8 mouse cellular contexts compared by ENCODE assay signal in genomic region chr5:120558762-120559161, GRCm38 (mm10). TPM values are rescaled to one million over a fixed set of nuclear protein-coding genes. Genes with fewer than 3 reads are reported as not detected.
DNase-seq lines count a peak whose midpoint lies in the region; ATAC-seq and TF ChIP-seq lines count a peak whose summit lies in the region.

No protein-coding gene starts in this region.

- no peak overlapping the region for H3K4me2 ChIP-seq in hindbrain, embryonic 14.5 days (replicated peaks)

- TF ChIP-seq CTCF in left cerebral cortex, adult 2 months (IDR thresholded peaks at IDR 0.05), result no peak

- intact Hi-C loops in left cerebral cortex, adult 2 months (cut with DNase I), result no loop called here

- no peaks in the 10 kb centered on the region for H3K9me3 ChIP-seq in hindbrain, embryonic 14.5 days (ENCODE audit: control insufficient read depth, low read length)

- no peak overlapping the region; the same call in 1 of the 2 replicates for H3K27ac ChIP-seq in left cerebral cortex, adult 2 months
- H3K27ac ChIP-seq in hindbrain, embryonic 14.5 days, result 0 out of 2 replicates have a peak overlapping the region, but pooled peaks have one; percentile 20

- no peak for ATAC-seq in hindbrain, embryonic 14.5 days (ENCODE audit: low FRiP score)
- ATAC-seq in megakaryocyte-erythroid progenitor cell, adult 5-6 weeks (replicated peaks; ENCODE audit: low FRiP score, low TSS enrichment, poor library complexity, severe bottlenecking), result peak; percentile 38; the same call in 1 of the 2 replicates
- ATAC-seq in erythroid progenitor cell, adult 5-6 weeks (replicated peaks; ENCODE audit: low FRiP score, poor library complexity, severe bottlenecking), result no peak

- WGBS in hindbrain, embryonic 14.5 days, result 67% methylated on average over 14 of the region's 14 CpGs

- peak; percentile 49 for DNase-seq in adrenal gland, adult 2 months
- DNase-seq in adrenal gland, postnatal 4 days (ENCODE audit: low spot score in 2 of 2), result no peak
- DNase-seq in left cerebral cortex, adult 2 months (ENCODE audit: extremely low spot score in 1 of 2, low spot score in 2 of 2), result no peak
- DNase-seq in left cerebral cortex, adult 8-10 months (ENCODE audit: low spot score in 2 of 2), result no peak
- no peak for DNase-seq in hindbrain, embryonic 14.5 days (ENCODE audit: low spot score)
- no peak for DNase-seq in left cerebral cortex, adult 11 months (ENCODE audit: low spot score)

- peak overlapping the region; percentile 19 for H3K4me3 ChIP-seq in left cerebral cortex, adult 2 months
- no peak overlapping the region for H3K4me3 ChIP-seq in hindbrain, embryonic 14.5 days (replicated peaks; ENCODE audit: low read length)

- peaks cover 26% of the 10 kb centered on the region for H3K4me1 ChIP-seq in hindbrain, embryonic 14.5 days (replicated peaks; ENCODE audit: control insufficient read depth, insufficient read depth, low read length)

- H3K9ac ChIP-seq in hindbrain, embryonic 14.5 days, result no peak overlapping the region

- no peaks in the 10 kb centered on the region for H3K27me3 ChIP-seq in hindbrain, embryonic 14.5 days (ENCODE audit: control insufficient read depth, insufficient read depth, low read length)

- H3K36me3 ChIP-seq in hindbrain, embryonic 14.5 days (replicated peaks; ENCODE audit: control insufficient read depth, insufficient read depth), result peaks cover 31% of the 10 kb centered on the region

RNA-seq across cellular contexts. Expression of gene Tpcn1, which starts 29.7 kb away (rescaled TPM):
- total RNA-seq in adrenal gland, adult 2 months (2021), result 10 to 100 TPM; 38.1 to 51.3 TPM
- 48.9 and 59.8 TPM in 2 replicates for polyA plus RNA-seq in adrenal gland, adult 2 months (2012; rRNA removed)
- 10 to 100 TPM; 47.5 to 49.5 TPM for total RNA-seq in adrenal gland, postnatal 4 days (2021)
- 10 to 100 TPM; 36.8 to 42.1 TPM for total RNA-seq in left cerebral cortex, adult 2 months (2021)
- 10 to 100 TPM; 32.5 to 41.9 (median 34.2) TPM for total RNA-seq in left cerebral cortex, adult 8-10 months (2022)
- 13.4 and 15.7 TPM in 2 replicates for polyA plus RNA-seq in hindbrain, embryonic 14.5 days (2014; fragmentation: Nextera tagmentation; extraction: Ambion mirVana)
- total RNA-seq in megakaryocyte-erythroid progenitor cell, adult 5-6 weeks (2014; fragmentation: Nextera tagmentation), result 71.7 and 84.7 TPM in 2 replicates
- total RNA-seq in megakaryocyte-erythroid progenitor cell, adult 5-6 weeks (2017), result 16.0 and 19.1 TPM in 2 replicates
- total RNA-seq in erythroid progenitor cell, adult 5-6 weeks (2015; ENCODE audit: low replicate concordance), result 107 and 136 TPM in 2 replicates
- 57.0 and 72.9 TPM in 2 replicates for total RNA-seq in erythroid progenitor cell, adult 5-6 weeks (2017; ENCODE audit: low replicate concordance)

RNA-seq across cellular contexts. Expression of gene Iqcd, which starts 30.1 kb away (rescaled TPM):
- under 1 TPM; 0.29 to 0.55 TPM for total RNA-seq in adrenal gland, adult 2 months (2021)
- polyA plus RNA-seq in adrenal gland, adult 2 months (2012; rRNA removed), result 0.29 and 0.49 TPM in 2 replicates
- 1 to 10 TPM; 1.2 to 1.5 TPM for total RNA-seq in adrenal gland, postnatal 4 days (2021)
- under 1 TPM; 0.47 to 0.75 TPM for total RNA-seq in left cerebral cortex, adult 2 months (2021)
- 1 to 10 TPM in 3 of 4 experiments, under 1 TPM in 1; 0.78 to 1.3 (median 1.3) TPM for total RNA-seq in left cerebral cortex, adult 8-10 months (2022)
- 1.5 and 1.9 TPM in 2 replicates for polyA plus RNA-seq in hindbrain, embryonic 14.5 days (2014; fragmentation: Nextera tagmentation; extraction: Ambion mirVana)
- 6.4 and 9.0 TPM in 2 replicates for total RNA-seq in megakaryocyte-erythroid progenitor cell, adult 5-6 weeks (2014; fragmentation: Nextera tagmentation)
- 6.3 and 7.9 TPM in 2 replicates for total RNA-seq in megakaryocyte-erythroid progenitor cell, adult 5-6 weeks (2017)
- 2.5 TPM in 1 of 2 replicates, not detected in the other for total RNA-seq in erythroid progenitor cell, adult 5-6 weeks (2015; ENCODE audit: low replicate concordance)
- 3.1 and 3.3 TPM in 2 replicates for total RNA-seq in erythroid progenitor cell, adult 5-6 weeks (2017; ENCODE audit: low replicate concordance)

RNA-seq across cellular contexts. Expression of gene Slc8b1, which starts 47.8 kb away (rescaled TPM):
- 10 to 100 TPM; 25.5 to 46.3 TPM for total RNA-seq in adrenal gland, adult 2 months (2021)
- 40.1 and 49.3 TPM in 2 replicates for polyA plus RNA-seq in adrenal gland, adult 2 months (2012; rRNA removed)
- total RNA-seq in adrenal gland, postnatal 4 days (2021), result 10 to 100 TPM; 29.6 to 31.7 TPM
- 1 to 10 TPM; 4.5 to 7.5 TPM for total RNA-seq in left cerebral cortex, adult 2 months (2021)
- total RNA-seq in left cerebral cortex, adult 8-10 months (2022), result 1 to 10 TPM; 5.0 to 8.6 (median 6.3) TPM
- polyA plus RNA-seq in hindbrain, embryonic 14.5 days (2014; fragmentation: Nextera tagmentation; extraction: Ambion mirVana), result 1.3 and 1.4 TPM in 2 replicates
- 0.35 and 1.6 TPM in 2 replicates for total RNA-seq in megakaryocyte-erythroid progenitor cell, adult 5-6 weeks (2014; fragmentation: Nextera tagmentation)
- 0.09 and 1.7 TPM in 2 replicates for total RNA-seq in megakaryocyte-erythroid progenitor cell, adult 5-6 weeks (2017)
- 3.4 and 5.0 TPM in 2 replicates for total RNA-seq in erythroid progenitor cell, adult 5-6 weeks (2015; ENCODE audit: low replicate concordance)
- 3.0 and 6.7 TPM in 2 replicates for total RNA-seq in erythroid progenitor cell, adult 5-6 weeks (2017; ENCODE audit: low replicate concordance)

RNA-seq across cellular contexts. Expression of gene Rita1, which starts 53.6 kb away (rescaled TPM):
- 10 to 100 TPM; 11.6 to 22.7 TPM for total RNA-seq in adrenal gland, adult 2 months (2021)
- 32.5 and 33.5 TPM in 2 replicates for polyA plus RNA-seq in adrenal gland, adult 2 months (2012; rRNA removed)
- 10 to 100 TPM; 11.8 to 13.5 TPM for total RNA-seq in adrenal gland, postnatal 4 days (2021)
- 10 to 100 TPM; 29.5 to 29.9 TPM for total RNA-seq in left cerebral cortex, adult 2 months (2021)
- 10 to 100 TPM; 25.1 to 30.2 (median 28.8) TPM for total RNA-seq in left cerebral cortex, adult 8-10 months (2022)
- polyA plus RNA-seq in hindbrain, embryonic 14.5 days (2014; fragmentation: Nextera tagmentation; extraction: Ambion mirVana), result 20.1 and 20.6 TPM in 2 replicates
- total RNA-seq in megakaryocyte-erythroid progenitor cell, adult 5-6 weeks (2014; fragmentation: Nextera tagmentation), result 9.9 and 11.8 TPM in 2 replicates
- total RNA-seq in megakaryocyte-erythroid progenitor cell, adult 5-6 weeks (2017), result 5.5 and 6.9 TPM in 2 replicates
- 0.72 TPM in 1 of 2 replicates, not detected in the other for total RNA-seq in erythroid progenitor cell, adult 5-6 weeks (2015; ENCODE audit: low replicate concordance)
- total RNA-seq in erythroid progenitor cell, adult 5-6 weeks (2017; ENCODE audit: low replicate concordance), result 3.9 TPM in 1 of 2 replicates, not detected in the other

RNA-seq across cellular contexts. Expression of gene Ddx54, which starts 53.8 kb away (rescaled TPM):
- 10 to 100 TPM; 46.8 to 49.5 TPM for total RNA-seq in adrenal gland, adult 2 months (2021)
- 42.7 and 49.6 TPM in 2 replicates for polyA plus RNA-seq in adrenal gland, adult 2 months (2012; rRNA removed)
- 10 to 100 TPM; 47.6 to 51.4 TPM for total RNA-seq in adrenal gland, postnatal 4 days (2021)
- total RNA-seq in left cerebral cortex, adult 2 months (2021), result 10 to 100 TPM; 38.6 to 41.0 TPM
- total RNA-seq in left cerebral cortex, adult 8-10 months (2022), result 10 to 100 TPM; 32.4 to 36.9 (median 35.7) TPM
- polyA plus RNA-seq in hindbrain, embryonic 14.5 days (2014; fragmentation: Nextera tagmentation; extraction: Ambion mirVana), result 27.8 and 29.8 TPM in 2 replicates
- total RNA-seq in megakaryocyte-erythroid progenitor cell, adult 5-6 weeks (2014; fragmentation: Nextera tagmentation), result 28.3 and 41.7 TPM in 2 replicates
- 40.4 and 40.6 TPM in 2 replicates for total RNA-seq in megakaryocyte-erythroid progenitor cell, adult 5-6 weeks (2017)
- total RNA-seq in erythroid progenitor cell, adult 5-6 weeks (2015; ENCODE audit: low replicate concordance), result 1.1 and 1.3 TPM in 2 replicates
- 6.4 and 8.1 TPM in 2 replicates for total RNA-seq in erythroid progenitor cell, adult 5-6 weeks (2017; ENCODE audit: low replicate concordance)
